Mouse (Mus musculus) right cerebral cortex, adult 2 months (tissue): ENCODE measurements around the gene Tagln2.

ENCODE experiments used
- DNase-seq, 2 experiments: peaks; one replicate each; pipeline ENCODE4 v3.0.0; 2021 to 2022; ENCODE audit warnings: low spot score in 2 of 2

Tagln2 gene

GRCm38 (mm10) chr1:172499765-172500441, at the start of gene Tagln2:
Gene Tagln2 (plus strand): TSS chr1:172500047.
- DNase-seq = no peak

DNA sequence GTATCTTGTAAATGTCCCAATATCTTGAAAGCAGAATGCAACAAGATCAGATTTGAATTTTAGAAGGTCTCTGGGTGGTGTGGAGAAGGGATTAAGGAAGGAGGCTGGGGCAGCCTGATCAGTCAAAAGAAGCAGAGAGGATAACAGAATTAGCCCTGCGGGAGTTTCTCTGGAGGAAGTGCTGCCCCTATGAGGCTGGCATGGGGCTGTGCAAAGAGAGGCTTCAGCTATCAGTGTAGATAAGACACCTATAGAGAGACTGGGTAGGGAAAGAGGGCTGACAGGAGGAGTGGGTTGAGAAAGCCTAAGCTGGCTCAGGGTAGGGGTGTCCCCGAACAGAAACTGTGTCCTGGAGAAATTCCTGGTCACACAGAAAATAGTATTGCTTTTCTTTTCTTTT, 49.6 kb upstream of the Tagln2 start:
- DNase-seq = no peak

- DNase-seq = no peak
Measured at GRCm38 (mm10) chr1:172450848-172451470, 48.9 kb upstream of the Tagln2 start.

GRCm38 (mm10) chr1:172452911-172453310, 46.9 kb upstream of the Tagln2 start:
- DNase-seq = no peak

DNA sequence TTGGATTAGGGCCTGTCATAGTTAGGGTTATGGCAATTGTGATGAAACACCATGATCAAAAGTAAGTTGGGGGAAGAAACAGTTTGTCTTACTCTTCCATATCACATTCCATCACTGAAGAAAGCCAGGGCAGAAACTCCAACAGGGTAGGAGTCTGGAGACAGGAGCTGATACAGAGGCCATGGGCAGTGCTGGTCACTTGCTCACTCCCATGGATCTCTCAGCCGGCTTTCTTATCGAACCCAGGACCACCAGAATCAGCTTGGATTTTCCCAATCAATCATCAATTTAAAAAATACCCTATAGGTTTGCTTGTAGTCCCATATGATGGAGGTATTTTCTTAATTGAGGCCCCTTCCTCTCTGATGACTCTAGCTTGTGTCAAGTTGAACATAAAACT, 46.0 kb upstream of the Tagln2 start:
- no peak for DNase-seq

DNA sequence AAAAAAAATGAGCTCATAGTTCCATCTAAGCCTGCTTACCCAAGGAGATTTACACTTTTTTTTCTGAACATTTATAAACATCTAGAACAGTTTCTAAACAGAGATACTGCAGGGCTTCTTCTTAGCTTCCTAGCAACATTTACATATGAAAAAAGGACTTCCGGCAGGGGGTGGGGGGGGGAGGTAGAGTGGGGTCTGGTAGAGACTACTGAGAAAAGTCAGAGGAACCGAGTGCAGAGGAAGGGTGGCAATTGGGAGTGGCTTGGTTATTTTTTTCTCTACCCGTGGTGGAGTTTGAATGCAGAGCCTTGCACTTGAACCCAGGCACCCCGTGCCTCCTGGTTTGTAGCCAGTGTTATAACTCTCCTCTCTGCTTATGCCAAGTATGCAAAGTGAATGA, 44.4 kb upstream of the Tagln2 start:
- DNase-seq = no peak

DNA sequence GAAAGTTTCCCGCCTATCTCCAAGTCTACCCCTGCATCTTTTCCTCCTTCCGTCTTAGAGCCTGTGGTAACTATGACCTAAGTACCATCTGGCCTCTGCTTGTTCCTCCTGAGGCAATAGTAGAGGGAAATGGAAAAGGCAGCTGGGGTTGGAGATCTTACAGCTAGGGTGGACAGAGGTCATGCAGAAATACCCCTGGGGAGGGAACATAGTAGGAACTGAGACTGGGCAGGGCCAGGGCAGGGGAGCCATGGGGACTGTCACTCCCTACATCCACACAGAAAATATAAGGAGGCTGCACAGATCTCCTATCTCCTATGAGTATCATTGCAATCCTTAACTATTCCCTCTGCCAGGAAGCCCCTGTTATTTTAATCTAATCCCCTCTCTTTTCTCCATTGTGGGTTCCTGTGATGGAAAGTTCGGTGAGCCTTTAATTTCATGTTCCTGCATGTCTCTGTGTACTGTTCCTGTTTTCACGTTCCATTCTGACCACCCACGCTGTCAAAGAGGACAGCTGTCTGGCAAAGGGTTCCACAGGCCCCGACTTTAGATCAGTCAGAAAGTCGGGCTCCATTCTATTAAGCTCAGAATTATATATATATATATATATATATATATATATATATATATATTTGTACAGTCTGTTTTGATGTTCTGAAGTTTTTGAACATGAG, 43.7 kb upstream of the Tagln2 start:
- no peak for DNase-seq

GRCm38 (mm10) chr1:172457196-172457595, 42.7 kb upstream of the Tagln2 start:
- no peak for DNase-seq

GRCm38 (mm10) chr1:172458041-172458440, 41.8 kb upstream of the Tagln2 start:
- no peak for DNase-seq

- no peak for DNase-seq
Measured at GRCm38 (mm10) chr1:172461602-172462001, 38.2 kb upstream of the Tagln2 start.

GRCm38 (mm10) chr1:172462534-172462933, 37.3 kb upstream of the Tagln2 start:
- DNase-seq = no peak

DNA sequence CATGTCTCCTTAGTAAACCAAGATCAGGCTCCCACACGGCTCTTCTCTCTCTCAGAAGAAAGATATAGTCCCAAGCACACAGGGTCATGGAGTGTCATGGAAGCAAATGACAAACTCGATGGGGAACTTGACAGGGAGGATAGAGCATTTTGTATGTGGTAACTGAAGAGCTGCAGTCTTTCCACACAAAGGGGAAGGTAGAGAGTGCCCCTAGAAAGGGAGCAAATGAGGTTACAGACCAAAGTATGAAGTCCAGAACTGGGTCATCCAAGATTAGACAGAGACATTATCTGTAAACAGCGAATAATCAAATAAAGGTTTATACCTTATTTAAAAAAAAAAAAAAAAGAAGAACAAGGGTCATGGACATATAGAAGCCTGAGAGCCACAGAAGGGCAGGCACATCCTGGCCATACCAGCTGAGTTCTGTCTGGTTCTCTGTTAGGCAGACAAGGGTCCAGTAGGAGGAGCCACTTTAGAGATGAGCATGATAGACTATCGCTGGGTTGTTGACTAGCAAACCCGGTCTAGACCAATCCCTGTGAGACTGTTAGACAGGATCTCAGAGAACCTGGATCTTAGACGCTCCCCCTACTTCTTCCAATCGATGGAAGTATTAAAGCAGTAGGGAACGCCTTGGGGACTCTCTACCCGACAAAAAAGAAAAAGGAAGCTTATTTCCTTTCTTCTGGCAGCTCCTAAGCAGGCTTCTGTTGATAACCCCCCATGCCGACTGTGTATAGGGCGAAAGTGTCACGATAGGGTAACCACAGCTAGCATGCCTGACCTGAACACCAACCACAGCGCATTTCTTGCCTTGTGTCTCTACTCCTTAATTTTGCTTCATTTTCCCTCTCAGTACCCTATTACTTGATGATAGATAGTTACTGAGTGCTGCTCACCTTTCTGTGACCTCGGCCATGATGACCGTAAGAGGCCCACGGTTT, 36.2 kb upstream of the Tagln2 start:
- no peak for DNase-seq

GRCm38 (mm10) chr1:172468301-172468877, 31.5 kb upstream of the Tagln2 start:
- no peak for DNase-seq

DNA sequence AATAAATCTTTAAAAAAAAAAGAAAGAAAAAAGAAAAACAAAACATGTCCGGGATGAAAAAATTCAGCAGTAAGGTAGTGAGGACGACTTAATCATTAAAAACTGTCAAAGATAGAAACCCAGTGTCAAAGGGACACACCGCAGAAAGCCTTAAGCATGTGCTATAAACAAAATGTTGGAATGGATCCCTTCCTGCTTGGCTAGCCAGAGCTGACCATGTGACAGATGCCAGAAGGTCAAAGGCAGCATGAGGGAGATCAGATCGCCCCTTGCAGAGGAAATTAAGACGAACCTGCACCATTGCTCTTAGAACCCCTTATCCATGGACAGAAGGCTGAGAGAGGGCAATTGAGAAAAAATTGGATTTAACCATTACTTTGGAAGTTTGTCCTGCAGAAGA, 30.5 kb upstream of the Tagln2 start:
- DNase-seq = no peak

- no peak for DNase-seq
Measured at GRCm38 (mm10) chr1:172469810-172470448, 29.9 kb upstream of the Tagln2 start.

DNA sequence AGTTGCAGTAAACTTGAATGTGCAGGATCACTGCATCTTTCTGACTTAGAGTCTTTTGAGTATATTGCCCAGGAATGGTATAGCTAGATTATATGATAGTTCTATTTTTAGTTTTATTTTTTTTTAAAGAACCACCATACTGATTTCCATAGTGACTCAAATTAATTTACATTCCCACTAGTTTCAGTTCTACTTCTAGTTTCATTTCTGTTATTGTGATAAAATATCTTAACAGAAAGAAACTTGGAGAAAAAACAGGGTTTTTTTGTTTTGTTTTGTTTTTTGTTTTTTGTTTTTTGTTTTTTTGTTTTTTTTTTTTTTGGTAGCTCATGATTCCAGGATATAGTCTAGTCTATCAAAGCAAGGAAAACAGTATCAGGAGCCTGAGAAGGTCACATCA, 26.9 kb upstream of the Tagln2 start:
- DNase-seq = no peak

- DNase-seq = no peak
Measured at GRCm38 (mm10) chr1:172474196-172474595, 25.7 kb upstream of the Tagln2 start.

- no peak for DNase-seq
Measured at GRCm38 (mm10) chr1:172475054-172475741, 24.6 kb upstream of the Tagln2 start, which contains the start of gene Slamf9. Gene Slamf9 (plus strand): TSS chr1:172475358.

DNA sequence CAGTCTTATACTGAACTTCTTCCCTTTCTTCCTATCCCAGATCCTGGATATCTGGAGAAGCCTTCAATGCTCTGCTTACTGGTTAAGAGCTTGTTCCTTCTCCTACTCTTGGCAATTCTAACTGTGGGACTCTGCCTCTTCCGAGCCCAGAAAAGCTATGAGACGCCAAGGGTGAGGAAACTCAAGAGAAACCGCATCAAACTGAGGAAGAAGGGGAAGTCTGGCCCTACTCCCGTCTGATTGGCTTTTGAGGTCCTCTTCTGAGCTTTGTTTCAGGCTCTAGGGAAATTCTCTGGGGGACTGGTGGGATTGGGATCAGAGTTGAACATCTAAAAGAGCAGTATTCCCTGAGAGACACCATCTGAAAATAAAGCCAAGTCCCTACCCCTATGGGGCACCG, 21.8 kb upstream of the Tagln2 start:
- DNase-seq = no peak

GRCm38 (mm10) chr1:172480376-172480775, 19.5 kb upstream of the Tagln2 start:
- DNase-seq = no peak
